Mouse (Mus musculus): ENCODE results near the gene Mtss1l.
A peak's percentile ranks its signal among the peaks of the same experiment; 100 is the strongest.

The Mtss1l gene

GRCm38 (mm10) chr8:110720685-110721598 lies at the start of gene Mtss1l:
Gene Mtss1l, plus strand, starts transcription at chr8:110721476.
- DNase-seq (ENCODE audit: low spot score in 2 of 2), result peak in 1 of 2 experiments; percentile 69

GRCm38 (mm10) chr8:110672133-110672532 lies 49.1 kb upstream of the Mtss1l start:
- no peak for DNase-seq (ENCODE audit: low spot score in 2 of 2)

GRCm38 (mm10) chr8:110673168-110673567 lies 48.1 kb upstream of the Mtss1l start:
- no peak for DNase-seq (ENCODE audit: low spot score in 2 of 2)

- DNase-seq (ENCODE audit: low spot score in 2 of 2), result no peak
Measured at GRCm38 (mm10) chr8:110674589-110674988, 46.7 kb upstream of the Mtss1l start.

GRCm38 (mm10) chr8:110676702-110677101 lies 44.6 kb upstream of the Mtss1l start:
- DNase-seq (ENCODE audit: low spot score in 2 of 2), result no peak

- no peak for DNase-seq (ENCODE audit: low spot score in 2 of 2)
Measured at GRCm38 (mm10) chr8:110677174-110677660, 44.1 kb upstream of the Mtss1l start.

- DNase-seq (ENCODE audit: low spot score in 2 of 2), result no peak
Measured at GRCm38 (mm10) chr8:110678989-110679388, 42.3 kb upstream of the Mtss1l start.

- DNase-seq (ENCODE audit: low spot score in 2 of 2), result peak in 1 of 2 experiments; percentile 54
Measured at GRCm38 (mm10) chr8:110687726-110688125, 33.5 kb upstream of the Mtss1l start.

GRCm38 (mm10) chr8:110689961-110690360 lies 31.3 kb upstream of the Mtss1l start:
- no peak for DNase-seq (ENCODE audit: low spot score in 2 of 2)

GRCm38 (mm10) chr8:110694226-110694625 lies 27.1 kb upstream of the Mtss1l start:
- no peak for DNase-seq (ENCODE audit: low spot score in 2 of 2)

- no peak for DNase-seq (ENCODE audit: low spot score in 2 of 2)
Measured at GRCm38 (mm10) chr8:110694826-110695225, 26.4 kb upstream of the Mtss1l start.

- no peak for DNase-seq (ENCODE audit: low spot score in 2 of 2)
Measured at GRCm38 (mm10) chr8:110695431-110695830, 25.8 kb upstream of the Mtss1l start.

- no peak for DNase-seq (ENCODE audit: low spot score in 2 of 2)
Measured at GRCm38 (mm10) chr8:110696051-110696450, 25.2 kb upstream of the Mtss1l start.

- peak in 1 of 2 experiments; percentile 63 for DNase-seq (ENCODE audit: low spot score in 2 of 2)
Measured at GRCm38 (mm10) chr8:110697571-110697970, 23.7 kb upstream of the Mtss1l start.

- DNase-seq (ENCODE audit: low spot score in 2 of 2), result no peak
Measured at GRCm38 (mm10) chr8:110698098-110698497, 23.2 kb upstream of the Mtss1l start.

- no peak for DNase-seq (ENCODE audit: low spot score in 2 of 2)
Measured at GRCm38 (mm10) chr8:110699501-110699900, 21.8 kb upstream of the Mtss1l start.

- no peak for DNase-seq (ENCODE audit: low spot score in 2 of 2)
Measured at GRCm38 (mm10) chr8:110700561-110700960, 20.7 kb upstream of the Mtss1l start.

- DNase-seq (ENCODE audit: low spot score in 2 of 2), result no peak
Measured at GRCm38 (mm10) chr8:110702636-110703459, 18.4 kb upstream of the Mtss1l start.

- no peak for DNase-seq (ENCODE audit: low spot score in 2 of 2)
Measured at GRCm38 (mm10) chr8:110703460-110704061, 17.7 kb upstream of the Mtss1l start.

GRCm38 (mm10) chr8:110704103-110704502 lies 17.2 kb upstream of the Mtss1l start:
- no peak for DNase-seq (ENCODE audit: low spot score in 2 of 2)

- DNase-seq (ENCODE audit: low spot score in 2 of 2), result no peak
Measured at GRCm38 (mm10) chr8:110705391-110706287, 15.6 kb upstream of the Mtss1l start.

Measured in frontal cortex, postnatal 36 days (tissue).